21 mouse cellular contexts compared by ENCODE assay signal in the genomic region with DNA sequence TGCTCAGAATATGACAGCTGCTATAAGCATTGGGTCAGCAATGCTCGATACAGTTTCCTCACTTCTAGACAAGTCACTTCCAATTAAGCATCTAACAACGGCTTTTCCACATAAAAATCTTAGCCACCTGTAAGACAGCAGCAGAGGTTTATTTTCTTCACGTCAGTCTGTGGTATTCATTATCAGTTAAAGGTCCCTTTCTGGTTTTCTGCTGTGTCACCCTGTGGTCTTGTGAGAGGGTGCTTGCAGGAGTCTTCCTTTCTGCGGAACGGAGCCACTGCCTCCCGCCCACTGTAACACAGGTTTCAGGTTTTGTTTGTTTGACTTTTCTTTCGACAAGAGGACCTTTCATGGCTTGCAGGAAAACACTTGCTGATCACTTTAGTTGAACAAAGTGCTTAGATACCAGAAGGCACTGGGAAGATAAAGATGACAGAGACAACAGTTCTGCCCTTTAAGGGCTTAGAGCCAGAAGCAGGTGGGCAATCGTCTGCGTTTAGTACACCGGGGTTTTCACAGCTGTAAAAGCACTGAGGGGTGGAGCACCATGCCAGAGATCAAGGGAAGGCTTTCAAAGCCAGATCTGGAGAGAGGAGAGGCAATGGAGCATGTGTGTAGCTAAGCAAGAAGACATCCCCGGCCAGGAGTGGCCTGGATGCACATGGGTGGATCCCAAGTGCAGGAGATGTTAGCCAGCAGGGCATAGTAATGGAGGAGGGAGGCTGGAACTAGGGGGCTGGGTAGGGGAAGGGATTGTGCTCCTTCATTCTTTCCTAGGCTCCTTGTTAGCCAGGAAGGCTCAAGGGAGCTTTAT. TPM values are rescaled to one million over a fixed set of nuclear protein-coding genes. Genes with fewer than 3 reads are reported as not detected.
DNase-seq lines count a peak whose midpoint lies in the region; ATAC-seq and TF ChIP-seq lines count a peak whose summit lies in the region.
"Had no signal": no experiment of that assay in that cellular context is flagged by ENCODE, and none has a peak within 500 bp of the region (broad histone marks: within the 10 kb centered on the region; RNA-seq: fewer than 3 reads in every experiment).

No protein-coding gene starts in this region.

- no peak for TF ChIP-seq CTCF in heart, adult 2 months (IDR thresholded peaks at IDR 0.05)
- TF ChIP-seq CTCF in left cerebral cortex, adult 2 months (IDR thresholded peaks at IDR 0.05), result no peak

- peak overlapping the region; percentile 3; the same call in 1 of the 2 replicates for H3K4me2 ChIP-seq in heart, embryonic 11.5 days
- peak overlapping the region; percentile 36 for H3K4me2 ChIP-seq in kidney, embryonic 16.5 days (replicated peaks; ENCODE audit: low read depth, low read length)
- H3K4me2 ChIP-seq: liver, embryonic 13.5 days had no signal

- no peaks in the 10 kb centered on the region for H3K79me2 ChIP-seq in heart, adult 2 months (replicated peaks; ENCODE audit: control insufficient read depth, insufficient read depth, low read length)

- no peak for TF ChIP-seq EP300 in heart, adult 2 months (IDR thresholded peaks at IDR 0.05; ENCODE audit: insufficient read depth, low read depth, low read length)

- H3K9me3 ChIP-seq in heart, embryonic 11.5 days (replicated peaks; ENCODE audit: control insufficient read depth, low read length), result no peaks in the 10 kb centered on the region
- H3K9me3 ChIP-seq in kidney, embryonic 16.5 days (ENCODE audit: low read length), result no peaks in the 10 kb centered on the region
- H3K9me3 ChIP-seq: hindbrain, embryonic 10.5 days; liver, embryonic 13.5 days had no signal

- H3K9ac ChIP-seq in heart, embryonic 11.5 days (ENCODE audit: low read depth, low read length), result no peak overlapping the region
- H3K9ac ChIP-seq in heart, adult 2 months (ENCODE audit: low read depth, low read length), result no peak overlapping the region
- 0 out of 2 replicates have a peak overlapping the region, but pooled peaks have one; percentile 22 for H3K9ac ChIP-seq in kidney, embryonic 16.5 days (replicated peaks; ENCODE audit: low read length)
- H3K9ac ChIP-seq: liver, embryonic 13.5 days had no signal

- H3K4me3 ChIP-seq in heart, embryonic 11.5 days (ENCODE audit: low read depth, low read length), result no peak overlapping the region
- no peak overlapping the region for H3K4me3 ChIP-seq in heart, adult 2 months
- H3K4me3 ChIP-seq in kidney, embryonic 16.5 days (ENCODE audit: low read length), result no peak overlapping the region
- no peak overlapping the region for H3K4me3 ChIP-seq in left cerebral cortex, adult 2 months
- H3K4me3 ChIP-seq: hindbrain, embryonic 10.5 days; liver, embryonic 13.5 days had no signal

- no peak for DNase-seq in heart, adult 2 months
- DNase-seq in kidney, postnatal 10 days, result no peak
- peak; percentile 54 for DNase-seq in 416B (ENCODE audit: low read depth)
- no peak for DNase-seq in left cerebral cortex, adult 2 months (ENCODE audit: extremely low spot score in 1 of 2, low spot score in 2 of 2)
- no peak for DNase-seq in gastrocnemius, postnatal 36 days
- DNase-seq: B cell, adult 2 months; cerebellum, adult 11 months; liver, embryonic 13.5 days; lung, postnatal 10 days had no signal

- no peaks in the 10 kb centered on the region; the same call in 1 of the 2 replicates for H3K4me1 ChIP-seq in heart, embryonic 11.5 days (ENCODE audit: control insufficient read depth, insufficient read depth, low read length)
- no peaks in the 10 kb centered on the region for H3K4me1 ChIP-seq in heart, adult 2 months (ENCODE audit: control insufficient read depth, insufficient read depth, low read length)
- peaks cover 14% of the 10 kb centered on the region for H3K4me1 ChIP-seq in kidney, embryonic 16.5 days (ENCODE audit: insufficient read depth, low read length)
- H3K4me1 ChIP-seq: liver, embryonic 13.5 days had no signal

- peaks cover 2% of the 10 kb centered on the region for H3K36me3 ChIP-seq in heart, embryonic 11.5 days (ENCODE audit: control insufficient read depth, insufficient read depth, low read length)
- H3K36me3 ChIP-seq in heart, adult 2 months (ENCODE audit: control insufficient read depth, insufficient read depth, low read length), result no peaks in the 10 kb centered on the region
- H3K36me3 ChIP-seq in kidney, embryonic 16.5 days (ENCODE audit: insufficient read depth, low read length), result peaks cover 13% of the 10 kb centered on the region; the same call in 1 of the 2 replicates
- H3K36me3 ChIP-seq: liver, embryonic 13.5 days had no signal

- no peak overlapping the region for H3K27ac ChIP-seq in heart, embryonic 11.5 days (ENCODE audit: low read depth, low read length)
- no peak overlapping the region for H3K27ac ChIP-seq in heart, adult 2 months
- peak overlapping the region; percentile 65 for H3K27ac ChIP-seq in kidney, embryonic 16.5 days (ENCODE audit: low read length)
- no peak overlapping the region for H3K27ac ChIP-seq in left cerebral cortex, adult 2 months
- H3K27ac ChIP-seq: hindbrain, embryonic 10.5 days; liver, embryonic 13.5 days had no signal

- 23% methylated on average over 11 of the region's 11 CpGs for WGBS in heart, embryonic 11.5 days (ENCODE audit: insufficient replicate concordance)
- 33% methylated on average over 11 of the region's 11 CpGs for WGBS in heart, adult 2 months
- 12% methylated on average over 11 of the region's 11 CpGs for WGBS in kidney, embryonic 16.5 days

- intact Hi-C loops in heart, adult 2 months (cut with DNase I), result no loop called here
- intact Hi-C loops in left cerebral cortex, adult 2 months (cut with DNase I), result no loop called here
- intact Hi-C loops in gastrocnemius, postnatal 36 days (cut with DNase I), result no loop called here

- H3K27me3 ChIP-seq in heart, embryonic 11.5 days (ENCODE audit: control insufficient read depth, insufficient read depth, low read length), result peaks cover 3% of the 10 kb centered on the region
- H3K27me3 ChIP-seq in heart, adult 2 months (ENCODE audit: control insufficient read depth, insufficient read depth, low read length), result no peaks in the 10 kb centered on the region
- H3K27me3 ChIP-seq in kidney, embryonic 16.5 days (ENCODE audit: insufficient read depth, low read length), result no peaks in the 10 kb centered on the region
- H3K27me3 ChIP-seq: liver, embryonic 13.5 days had no signal

- no peak for TF ChIP-seq POLR2A in heart, adult 2 months (IDR thresholded peaks at IDR 0.05; ENCODE audit: insufficient read depth, low read depth, low read length)

- no peak for ATAC-seq in heart, embryonic 11.5 days (replicated peaks; ENCODE audit: insufficient number of reproducible peaks, low FRiP score, low TSS enrichment)
- ATAC-seq in kidney, embryonic 16.5 days (ENCODE audit: low FRiP score, low TSS enrichment), result peak; percentile 93
- peak; percentile 55 for ATAC-seq in granulocyte monocyte progenitor cell, adult 5-6 weeks (replicated peaks; ENCODE audit: poor library complexity, severe bottlenecking)
- ATAC-seq: activated CD4-positive, CD25-positive, alpha-beta regulatory T cell, adult 4 months; forebrain, embryonic 16.5 days; intestine, embryonic 16.5 days had no signal

RNA-seq across cellular contexts. Expression of gene Gm21750, which starts 52.1 kb away (rescaled TPM):
- polyA plus RNA-seq in heart, embryonic 11.5 days (2014; fragmentation: Nextera tagmentation; extraction: Ambion mirVana), result not detected in 2 replicates
- not detected for total RNA-seq in heart, adult 2 months (2021)
- not detected in 2 replicates for polyA plus RNA-seq in heart, adult 2 months (2012; rRNA removed)
- not detected in 2 replicates for polyA plus RNA-seq in kidney, embryonic 16.5 days (2015; fragmentation: Nextera tagmentation; extraction: Ambion mirVana)
- total RNA-seq in granulocyte monocyte progenitor cell, adult 5-6 weeks (2014; fragmentation: Nextera tagmentation), result not detected in 2 replicates
- total RNA-seq in granulocyte monocyte progenitor cell, adult 5-6 weeks (2017), result not detected in 2 replicates
- under 1 TPM in 1 of 2 experiments, not detected in 1; 0.37 TPM for total RNA-seq in left cerebral cortex, adult 2 months (2021)
- total RNA-seq in gastrocnemius, postnatal 36 days (2021), result not detected
- total RNA-seq: adrenal gland, postnatal 4 days; gastrocnemius, adult 8-10 months; left cerebral cortex, postnatal 36 days; neutrophil, adult 5-6 weeks had no signal
- polyA plus RNA-seq: activated CD4-positive, CD25-positive, alpha-beta regulatory T cell, adult 4 months; forebrain, embryonic 16.5 days; hindbrain, embryonic 10.5 days; intestine, embryonic 16.5 days; liver, embryonic 13.5 days; spleen, adult 2 months had no signal
